In genomic region chr5:4084948-4085347, GRCm38 (mm10) we compare ENCODE assay signal across 29 mouse cellular contexts. TPM values are rescaled to one million over a fixed set of nuclear protein-coding genes. Genes with fewer than 3 reads are reported as not detected.
A peak's percentile ranks its signal among the peaks of the same experiment; 100 is the strongest.
DNase-seq lines count a peak whose midpoint lies in the region; ATAC-seq and TF ChIP-seq lines count a peak whose summit lies in the region.
"Had no signal": no experiment of that assay in that cellular context is flagged by ENCODE, and none has a peak within 500 bp of the region (broad histone marks: within the 10 kb centered on the region; RNA-seq: fewer than 3 reads in every experiment).

No protein-coding gene starts in this region.

- no peaks in the 10 kb centered on the region for H3K4me1 ChIP-seq in intestine, embryonic 14.5 days (replicated peaks; ENCODE audit: control insufficient read depth, insufficient read depth, low read length)
- no peaks in the 10 kb centered on the region for H3K4me1 ChIP-seq in intestine, postnatal 0 days (replicated peaks; ENCODE audit: control insufficient read depth, insufficient read depth, low read length)
- H3K4me1 ChIP-seq in neural tube, embryonic 15.5 days: peaks cover 2% of the 10 kb centered on the region; the same call in 1 of the 2 replicates
- H3K4me1 ChIP-seq: embryonic facial prominence, embryonic 13.5 days; embryonic facial prominence, embryonic 15.5 days had no signal

- H3K27ac ChIP-seq in intestine, embryonic 14.5 days (ENCODE audit: low read depth): no peak overlapping the region
- H3K27ac ChIP-seq in intestine, postnatal 0 days (ENCODE audit: low read depth, low read length): no peak overlapping the region
- H3K27ac ChIP-seq in neural tube, embryonic 15.5 days (replicated peaks): no peak overlapping the region
- H3K27ac ChIP-seq: embryonic facial prominence, embryonic 13.5 days; embryonic facial prominence, embryonic 15.5 days; forebrain, embryonic 10.5 days; forebrain, embryonic 12.5 days had no signal

- H3K36me3 ChIP-seq in intestine, embryonic 14.5 days (ENCODE audit: control insufficient read depth, insufficient read depth, low read length): peaks cover 98% of the 10 kb centered on the region
- H3K36me3 ChIP-seq in intestine, postnatal 0 days (ENCODE audit: control insufficient read depth, insufficient read depth): peaks cover 73% of the 10 kb centered on the region
- peaks cover 88% of the 10 kb centered on the region for H3K36me3 ChIP-seq in neural tube, embryonic 15.5 days

- TF ChIP-seq CTCF in intestine, postnatal 0 days (IDR thresholded peaks at IDR 0.05; ENCODE audit: low read depth): no peak

- H3K4me3 ChIP-seq in intestine, embryonic 14.5 days (ENCODE audit: low read depth, low read length): no peak overlapping the region
- H3K4me3 ChIP-seq in intestine, postnatal 0 days (ENCODE audit: low read depth, low read length): no peak overlapping the region
- H3K4me3 ChIP-seq in neural tube, embryonic 15.5 days (replicated peaks): no peak overlapping the region
- H3K4me3 ChIP-seq: embryonic facial prominence, embryonic 13.5 days; embryonic facial prominence, embryonic 15.5 days; erythroblast, embryonic 14.5 days; forebrain, embryonic 10.5 days; forebrain, embryonic 12.5 days had no signal

- ATAC-seq in intestine, embryonic 14.5 days (replicated peaks; ENCODE audit: low FRiP score, low TSS enrichment, low read depth): peak; percentile 74; the same call in 1 of the 2 replicates
- ATAC-seq in intestine, postnatal 0 days: no peak
- no peak for ATAC-seq in neural tube, embryonic 15.5 days (ENCODE audit: low FRiP score)
- no peak for ATAC-seq in monocyte, adult 5-6 weeks (replicated peaks; ENCODE audit: insufficient number of reproducible peaks, low FRiP score, low TSS enrichment, poor library complexity, severe bottlenecking)
- ATAC-seq: activated CD4-positive, CD25-positive, alpha-beta regulatory T cell, adult 4 months; CD4-positive, CD25-positive, alpha-beta regulatory T cell, adult 4 months; forebrain, embryonic 14.5 days; forebrain, embryonic 16.5 days; Patski had no signal

- 79% methylated on average over 7 of the region's 7 CpGs for WGBS in intestine, embryonic 14.5 days
- WGBS in intestine, postnatal 0 days: 60% methylated on average over 7 of the region's 7 CpGs
- 95% methylated on average over 7 of the region's 7 CpGs for WGBS in neural tube, embryonic 15.5 days

- H3K27me3 ChIP-seq in intestine, embryonic 14.5 days (replicated peaks; ENCODE audit: control insufficient read depth, insufficient read depth, low read length): no peaks in the 10 kb centered on the region
- no peaks in the 10 kb centered on the region for H3K27me3 ChIP-seq in intestine, postnatal 0 days (replicated peaks; ENCODE audit: control insufficient read depth, insufficient read depth, low read length)
- no peaks in the 10 kb centered on the region for H3K27me3 ChIP-seq in neural tube, embryonic 15.5 days (replicated peaks)
- H3K27me3 ChIP-seq: CH12.LX; embryonic facial prominence, embryonic 13.5 days; embryonic facial prominence, embryonic 15.5 days; forebrain, embryonic 12.5 days; Patski had no signal

- no peak for DNase-seq in intestine, embryonic 14.5 days (ENCODE audit: low spot score)
- DNase-seq in neural tube, embryonic 10.5 days (ENCODE audit: extremely low spot score, low spot score): peak; percentile 10
- peak; percentile 15 for DNase-seq in yolk sac, embryonic 10.5 days (ENCODE audit: low spot score)
- DNase-seq: adrenal gland, adult 2 months; adrenal gland, postnatal 10 days; adrenal gland, postnatal 25 days; B cell, adult 2 months; cerebellum, adult 11 months; cerebellum, adult 18-20 months; cerebellum, adult 8-10 months; cerebellum, adult 9-11 months; cerebellum, postnatal 14 days; cerebellum, postnatal 36 days; embryo, embryonic 11 days had no signal

- no peaks in the 10 kb centered on the region for H3K9me3 ChIP-seq in intestine, embryonic 14.5 days (ENCODE audit: control insufficient read depth, low read length)
- no peaks in the 10 kb centered on the region for H3K9me3 ChIP-seq in intestine, postnatal 0 days (ENCODE audit: control insufficient read depth)
- H3K9me3 ChIP-seq in neural tube, embryonic 15.5 days (replicated peaks): no peaks in the 10 kb centered on the region
- H3K9me3 ChIP-seq: embryonic facial prominence, embryonic 13.5 days; embryonic facial prominence, embryonic 15.5 days; forebrain, embryonic 10.5 days; forebrain, embryonic 12.5 days; G1E had no signal

- H3K4me2 ChIP-seq in intestine, embryonic 14.5 days (ENCODE audit: low read length): no peak overlapping the region
- no peak overlapping the region for H3K4me2 ChIP-seq in intestine, postnatal 0 days (replicated peaks; ENCODE audit: low read depth)
- H3K4me2 ChIP-seq in neural tube, embryonic 15.5 days: no peak overlapping the region
- H3K4me2 ChIP-seq: embryonic facial prominence, embryonic 13.5 days; embryonic facial prominence, embryonic 15.5 days; forebrain, embryonic 12.5 days had no signal

- no peak overlapping the region for H3K9ac ChIP-seq in intestine, embryonic 14.5 days (ENCODE audit: low read length)
- no peak overlapping the region for H3K9ac ChIP-seq in intestine, postnatal 0 days (ENCODE audit: low read depth, low read length)
- H3K9ac ChIP-seq in neural tube, embryonic 15.5 days (replicated peaks): no peak overlapping the region
- H3K9ac ChIP-seq: embryonic facial prominence, embryonic 13.5 days; embryonic facial prominence, embryonic 15.5 days; forebrain, embryonic 12.5 days had no signal

RNA-seq across cellular contexts. Expression of gene Cyp51, which starts 19.6 kb away (rescaled TPM):
- polyA plus RNA-seq in intestine, embryonic 14.5 days (2014; fragmentation: Nextera tagmentation; extraction: Ambion mirVana): 104 and 120 TPM in 2 replicates
- polyA plus RNA-seq in intestine, postnatal 0 days (2015; fragmentation: Nextera tagmentation; extraction: Ambion mirVana): 27.3 and 30.8 TPM in 2 replicates
- polyA plus RNA-seq in neural tube, embryonic 15.5 days (2015; fragmentation: Nextera tagmentation; extraction: Ambion mirVana): 126 and 143 TPM in 2 replicates
- total RNA-seq in monocyte, adult 5-6 weeks (2017): 22.1 to 37.9 TPM (median 29.4 TPM) in 3 replicates
